Mouse (Mus musculus): Measurements from ENCODE around the gene Hist1h1b. TPM values are rescaled to one million over a fixed set of nuclear protein-coding genes. Genes with fewer than 3 reads are reported as not detected.
"Not testable (repeated sequence)": the region's sequence is repeated elsewhere in the genome, so short reads cannot be mapped to it uniquely, and the experiment has no call there.

Hist1h1b gene
- total RNA-seq, 2 experiments from 2014 or later, result 8.4 to 9.0 TPM

GRCm38 (mm10) chr13:21782361-21783254 is 2.2 kb upstream of the Hist1h1b start:
- DNase-seq (ENCODE audit: low spot score in 2 of 2), result not testable (repeated sequence)

- no peak for DNase-seq (ENCODE audit: low spot score in 2 of 2)
Observed at GRCm38 (mm10) chr13:21781639-21782038, 1.2 kb upstream of the Hist1h1b start.

- no peak for DNase-seq (ENCODE audit: low spot score in 2 of 2)
Observed at GRCm38 (mm10) chr13:21781021-21781555, 663 bp upstream of the Hist1h1b start.

GRCm38 (mm10) chr13:21778814-21779766 is 1.3 kb downstream of the Hist1h1b start:
- DNase-seq (ENCODE audit: low spot score in 2 of 2), result peak; percentile 49 to 60

GRCm38 (mm10) chr13:21755707-21756106 is 24.7 kb downstream of the Hist1h1b start:
- DNase-seq (ENCODE audit: low spot score in 2 of 2), result no peak

GRCm38 (mm10) chr13:21754294-21755001 is 26.0 kb downstream of the Hist1h1b start:
- DNase-seq (ENCODE audit: low spot score in 2 of 2), result peak; percentile 17 to 42

GRCm38 (mm10) chr13:21753524-21754285 is 26.7 kb downstream of the Hist1h1b start, which contains the start of the genes Hist1h2ak and Hist1h2bn:
Gene Hist1h2ak (minus strand): TSS chr13:21753827.
Gene Hist1h2bn (plus strand): TSS chr13:21754123.
- DNase-seq (ENCODE audit: low spot score in 2 of 2), result peak; percentile 62 to 73

- DNase-seq (ENCODE audit: low spot score in 2 of 2), result no peak
Observed at GRCm38 (mm10) chr13:21753051-21753523, 27.3 kb downstream of the Hist1h1b start.

- DNase-seq (ENCODE audit: low spot score in 2 of 2), result no peak
Observed at GRCm38 (mm10) chr13:21752356-21752755, 28.1 kb downstream of the Hist1h1b start.

GRCm38 (mm10) chr13:21751827-21752226 is 28.6 kb downstream of the Hist1h1b start:
- no peak for DNase-seq (ENCODE audit: low spot score in 2 of 2)

- DNase-seq (ENCODE audit: low spot score in 2 of 2), result no peak
Observed at GRCm38 (mm10) chr13:21751417-21751816, 29.0 kb downstream of the Hist1h1b start.

GRCm38 (mm10) chr13:21750159-21751017 is 30.0 kb downstream of the Hist1h1b start, which contains the start of gene Hist1h4k:
Gene Hist1h4k (minus strand): TSS chr13:21750505.
- peak; percentile 88 to 94 for DNase-seq (ENCODE audit: low spot score in 2 of 2)

- no peak for DNase-seq (ENCODE audit: low spot score in 2 of 2)
Observed at GRCm38 (mm10) chr13:21749387-21750158, 30.9 kb downstream of the Hist1h1b start.

- no peak for DNase-seq (ENCODE audit: low spot score in 2 of 2)
Observed at GRCm38 (mm10) chr13:21745006-21745405, 35.4 kb downstream of the Hist1h1b start.

- DNase-seq (ENCODE audit: low spot score in 2 of 2), result peak; percentile 63 to 76
Observed at GRCm38 (mm10) chr13:21734906-21735767, 45.3 kb downstream of the Hist1h1b start, which contains the start of gene Hist1h4j. Gene Hist1h4j (plus strand): TSS chr13:21735064.

- peak; percentile 70 to 74 for DNase-seq (ENCODE audit: low spot score in 2 of 2)
Observed at GRCm38 (mm10) chr13:21734010-21734905, 46.2 kb downstream of the Hist1h1b start.

Data from left cerebral cortex, adult 18-20 months (tissue).